Mouse (Mus musculus) forebrain, embryonic 12.5 days (tissue): ENCODE data around the gene Lat. TPM values are rescaled to one million over a fixed set of nuclear protein-coding genes. Genes with fewer than 3 reads are reported as not detected.
A peak's percentile ranks its signal among the peaks of the same experiment; 100 is the strongest.
"Not testable (repeated sequence)": the region's sequence is repeated elsewhere in the genome, so short reads cannot be mapped to it uniquely, and the experiment has no call there.

Source experiments
- ATAC-seq: fragments of 200-750 bp; cut with Nextera tagmentation; 2 replicates; pipeline ENCODE4 v1.8.0; 2017; ENCODE audit warnings: moderate TSS enrichment; ENCODE audit not compliant: low FRiP score
- H3K27ac ChIP-seq: fragments of 300-500 bp; sonication (generic); 2 replicates; pipeline ENCODE4 v1.5.1; 2016; ENCODE audit warnings: mild to moderate bottlenecking
- H3K27me3 ChIP-seq: fragments of 300-500 bp; sonication (generic); 2 replicates; pipeline ENCODE4 v1.6.1; 2016; ENCODE audit warnings: mild to moderate bottlenecking
- H3K36me3 ChIP-seq: fragments of 300-500 bp; sonication (generic); replicated peaks from 2 replicates; pipeline ENCODE4 v1.6.1; 2016; ENCODE audit warnings: mild to moderate bottlenecking
- H3K4me1 ChIP-seq: fragments of 300-500 bp; sonication (generic); 2 replicates; pipeline ENCODE4 v1.6.1; 2016
- H3K4me2 ChIP-seq: fragments of 300-500 bp; sonication (generic); 2 replicates; pipeline ENCODE4 v1.6.1; 2016; ENCODE audit warnings: mild to moderate bottlenecking, moderate library complexity
- H3K4me3 ChIP-seq: fragments of 300-500 bp; sonication (generic); replicated peaks from 2 replicates; pipeline ENCODE4 v1.5.1; 2016; ENCODE audit warnings: mild to moderate bottlenecking
- H3K9ac ChIP-seq: fragments of 300-500 bp; sonication (generic); 2 replicates; pipeline ENCODE4 v1.6.1; 2016; ENCODE audit warnings: mild to moderate bottlenecking
- H3K9me3 ChIP-seq: fragments of 300-500 bp; sonication (generic); 2 replicates; pipeline ENCODE4 v1.6.1; 2016
- WGBS: fragments of 180-500 bp; shearing (Covaris S2); methylation state at CpG from one replicate; pipeline ENCODE4 v1.1.7; 2016; 5-methylcytosine and 5-hydroxymethylcytosine counted together
- polyA plus RNA-seq: library from polyadenylated mRNA; unstranded; fragments of >200 nt; fragmentation: Nextera tagmentation; extraction: Ambion mirVana; gene quantifications from 2 replicates; pipeline ENCODE4 v1.2.1, GENCODE M21; 2016

The Lat gene
- polyA plus RNA-seq, 1 experiment from 2014 or later = 1.9 TPM

GRCm38 (mm10) chr7:126392086-126392884, 22.9 kb upstream of the Lat start:
- H3K4me1 ChIP-seq = peaks cover 14% of the 10 kb centered on the region
- 93% methylated on average over 7 of the region's 7 CpGs for WGBS
- H3K27me3 ChIP-seq, H3K9ac ChIP-seq, ATAC-seq, H3K4me2 ChIP-seq, H3K27ac ChIP-seq, H3K9me3 ChIP-seq, H3K4me3 ChIP-seq: not testable (repeated sequence)
- H3K36me3 ChIP-seq = peaks cover 35% of the 10 kb centered on the region

- WGBS = 96% methylated on average over 1 of the region's 1 CpGs
- H3K36me3 ChIP-seq = peaks cover 65% of the 10 kb centered on the region
- no peak overlapping the region for H3K4me3 ChIP-seq
- no peak overlapping the region for H3K4me2 ChIP-seq
- no peak overlapping the region for H3K27ac ChIP-seq
- no peak overlapping the region for H3K9ac ChIP-seq
- no peak for ATAC-seq
- H3K4me1 ChIP-seq = no peaks in the 10 kb centered on the region
- H3K27me3 ChIP-seq = no peaks in the 10 kb centered on the region
- H3K9me3 ChIP-seq = no peaks in the 10 kb centered on the region
Observed at GRCm38 (mm10) chr7:126388185-126388584, 18.8 kb upstream of the Lat start.

- H3K36me3 ChIP-seq = peaks cover 42% of the 10 kb centered on the region
- no peaks in the 10 kb centered on the region for H3K4me1 ChIP-seq
- no peaks in the 10 kb centered on the region for H3K9me3 ChIP-seq
- H3K27me3 ChIP-seq = no peaks in the 10 kb centered on the region
- ATAC-seq = no peak
- H3K4me2 ChIP-seq = no peak overlapping the region
- no peak overlapping the region for H3K9ac ChIP-seq
- WGBS = 85% methylated on average over 5 of the region's 5 CpGs
- no peak overlapping the region for H3K4me3 ChIP-seq
- no peak overlapping the region for H3K27ac ChIP-seq
Observed at GRCm38 (mm10) chr7:126383565-126383964, 14.2 kb upstream of the Lat start.

- WGBS = under 1% methylated on average over 33 of the region's 33 CpGs
- Histone ChIP-seq H3K27ac (peak within 1 kb of the TSS; percentile 80), H3K9me3 (no peaks in the 10 kb centered on the region), H3K27me3 (no peaks in the 10 kb centered on the region), H3K4me1 (peaks cover 19% of the 10 kb centered on the region), H3K4me2 (peak within 1 kb of the TSS; percentile 98), H3K4me3 (peak within 1 kb of the TSS; percentile 91), H3K9ac (peak within 1 kb of the TSS; percentile 85), H3K36me3 (peaks cover 24% of the 10 kb centered on the region)
- ATAC-seq = peak; percentile 98
Observed at GRCm38 (mm10) chr7:126377278-126378158, 8.1 kb upstream of the Lat start, which contains the start of gene Spns1. Gene Spns1, minus strand, starts transcription at chr7:126377450.

- under 1% methylated on average over 27 of the region's 27 CpGs for WGBS
- peak; percentile 77 for ATAC-seq
- peak overlapping the region; percentile 80; the same call in 1 of the 2 replicates for H3K27ac ChIP-seq
Observed at GRCm38 (mm10) chr7:126376903-126377277, 7.5 kb upstream of the Lat start.

GRCm38 (mm10) chr7:126375012-126375411, 5.6 kb upstream of the Lat start:
- ATAC-seq = no peak
- H3K27ac ChIP-seq = no peak overlapping the region
- peaks cover 50% of the 10 kb centered on the region for H3K36me3 ChIP-seq
- whole genome bisulfite sequencing = 79% methylated on average over 5 of the region's 5 CpGs
- H3K4me3 ChIP-seq = no peak overlapping the region
- no peaks in the 10 kb centered on the region for H3K9me3 ChIP-seq
- no peak overlapping the region for H3K9ac ChIP-seq
- no peaks in the 10 kb centered on the region for H3K27me3 ChIP-seq
- H3K4me2 ChIP-seq = no peak overlapping the region
- H3K4me1 ChIP-seq = peaks cover 19% of the 10 kb centered on the region

More at GRCm38 (mm10) chr7:126376903-126377277, 7.5 kb upstream of the Lat start:
- Histone ChIP-seq H3K4me2 (peak overlapping the region; percentile 98), H3K36me3 (peaks cover 31% of the 10 kb centered on the region), H3K4me1 (peaks cover 19% of the 10 kb centered on the region), H3K4me3 (peak overlapping the region; percentile 91), H3K9me3 (no peaks in the 10 kb centered on the region), H3K27me3 (no peaks in the 10 kb centered on the region), H3K9ac (peak overlapping the region; percentile 85)

GRCm38 (mm10) chr7:126374526-126374925, 5.2 kb upstream of the Lat start:
- H3K4me1 ChIP-seq = peaks cover 19% of the 10 kb centered on the region
- H3K27ac ChIP-seq = no peak overlapping the region
- H3K4me2 ChIP-seq = no peak overlapping the region
- H3K27me3 ChIP-seq = no peaks in the 10 kb centered on the region
- 85% methylated on average over 6 of the region's 6 CpGs for WGBS
- H3K9ac ChIP-seq = no peak overlapping the region
- peaks cover 54% of the 10 kb centered on the region for H3K36me3 ChIP-seq
- ATAC-seq = no peak
- no peaks in the 10 kb centered on the region for H3K9me3 ChIP-seq
- no peak overlapping the region for H3K4me3 ChIP-seq

- H3K27me3 ChIP-seq = no peaks in the 10 kb centered on the region
- H3K36me3 ChIP-seq = peaks cover 60% of the 10 kb centered on the region
- no peak overlapping the region for H3K27ac ChIP-seq
- H3K4me1 ChIP-seq = peaks cover 18% of the 10 kb centered on the region
- no peak overlapping the region for H3K4me3 ChIP-seq
- 89% methylated on average over 9 of the region's 9 CpGs for WGBS
- H3K4me2 ChIP-seq = no peak overlapping the region
- H3K9ac ChIP-seq = no peak overlapping the region
- no peaks in the 10 kb centered on the region for H3K9me3 ChIP-seq
- no peak for ATAC-seq
Observed at GRCm38 (mm10) chr7:126373007-126373406, 3.6 kb upstream of the Lat start.

- Histone ChIP-seq H3K36me3 (peaks cover 44% of the 10 kb centered on the region), H3K4me3 (no peak overlapping the region), H3K27me3 (no peaks in the 10 kb centered on the region), H3K9ac (no peak overlapping the region), H3K9me3 (no peaks in the 10 kb centered on the region), H3K4me2 (no peak overlapping the region), H3K4me1 (no peaks in the 10 kb centered on the region), H3K27ac (no peak overlapping the region)
- 86% methylated on average over 8 of the region's 8 CpGs for WGBS
- no peak for ATAC-seq
Observed at GRCm38 (mm10) chr7:126368367-126368766, 1.0 kb downstream of the Lat start.

GRCm38 (mm10) chr7:126367636-126368035, 1.7 kb downstream of the Lat start:
- Histone ChIP-seq H3K36me3 (peaks cover 40% of the 10 kb centered on the region), H3K9me3 (no peaks in the 10 kb centered on the region), H3K4me3 (no peak overlapping the region), H3K4me2 (no peak overlapping the region), H3K4me1 (no peaks in the 10 kb centered on the region), H3K9ac (no peak overlapping the region), H3K27me3 (no peaks in the 10 kb centered on the region), H3K27ac (no peak overlapping the region)
- no peak for ATAC-seq
- WGBS = 90% methylated on average over 10 of the region's 10 CpGs

GRCm38 (mm10) chr7:126363038-126363437, 6.3 kb downstream of the Lat start:
- Histone ChIP-seq H3K9me3 (no peaks in the 10 kb centered on the region), H3K27ac (no peak overlapping the region), H3K4me1 (no peaks in the 10 kb centered on the region), H3K9ac (no peak overlapping the region), H3K36me3 (peaks cover 4% of the 10 kb centered on the region; the same call in 1 of the 2 replicates), H3K4me3 (no peak overlapping the region), H3K27me3 (no peaks in the 10 kb centered on the region), H3K4me2 (no peak overlapping the region)
- WGBS = 89% methylated on average over 6 of the region's 6 CpGs
- no peak for ATAC-seq

- WGBS = 79% methylated on average over 13 of the region's 13 CpGs
- peaks cover 10% of the 10 kb centered on the region; the same call in 1 of the 2 replicates for H3K4me1 ChIP-seq
- peaks cover 4% of the 10 kb centered on the region; the same call in 1 of the 2 replicates for H3K36me3 ChIP-seq
- no peak for ATAC-seq
- no peak overlapping the region for H3K9ac ChIP-seq
- H3K9me3 ChIP-seq = no peaks in the 10 kb centered on the region
- H3K4me3 ChIP-seq = no peak overlapping the region
- H3K27ac ChIP-seq = no peak overlapping the region
- H3K27me3 ChIP-seq = no peaks in the 10 kb centered on the region
- no peak overlapping the region for H3K4me2 ChIP-seq
Observed at GRCm38 (mm10) chr7:126359049-126359448, 10.3 kb downstream of the Lat start.
